Mouse (Mus musculus) liver, embryonic 16.5 days (tissue): ENCODE measurements around the gene Trim6. TPM values are rescaled to one million over a fixed set of nuclear protein-coding genes. Genes with fewer than 3 reads are reported as not detected.
A peak's percentile ranks its signal among the peaks of the same experiment; 100 is the strongest.
"Not testable (repeated sequence)": the region's sequence is repeated elsewhere in the genome, so short reads cannot be mapped to it uniquely, and the experiment has no call there.

Experiments used
- ATAC-seq: fragments of 200-750 bp; cut with Nextera tagmentation; 2 replicates; pipeline ENCODE4 v1.8.0; 2017; ENCODE audit warnings: low read depth, mild to moderate bottlenecking, moderate number of reproducible peaks, moderate library complexity
- H3K27ac ChIP-seq: fragments of 300-500 bp; sonication (generic); 2 replicates; pipeline ENCODE4 v1.5.1; 2014; ENCODE audit warnings: mild to moderate bottlenecking, low read length
- H3K27me3 ChIP-seq: fragments of 300-500 bp; sonication (generic); 2 replicates; pipeline ENCODE4 v1.6.1; 2014; ENCODE audit warnings: low read depth, low read length, mixed read lengths; ENCODE audit not compliant: control insufficient read depth, insufficient read depth
- H3K36me3 ChIP-seq: fragments of 300-500 bp; sonication (generic); 2 replicates; pipeline ENCODE4 v1.6.1; 2014; ENCODE audit warnings: mild to moderate bottlenecking; ENCODE audit not compliant: control insufficient read depth, insufficient read depth
- H3K4me1 ChIP-seq: fragments of 300-500 bp; sonication (generic); 2 replicates; pipeline ENCODE4 v1.6.1; 2014; ENCODE audit warnings: low read depth, low read length, mixed read lengths; ENCODE audit not compliant: control insufficient read depth
- H3K4me2 ChIP-seq: fragments of 300-500 bp; sonication (generic); 2 replicates; pipeline ENCODE4 v1.6.1; 2014; ENCODE audit warnings: low read depth, low read length, mixed read lengths
- H3K4me3 ChIP-seq: fragments of 300-500 bp; sonication (generic); 2 replicates; pipeline ENCODE4 v1.5.1; 2014; ENCODE audit warnings: low read depth, mild to moderate bottlenecking, low read length
- H3K9ac ChIP-seq: fragments of 300-500 bp; sonication (generic); 2 replicates; pipeline ENCODE4 v1.6.1; 2014; ENCODE audit warnings: low read depth, low read length
- H3K9me3 ChIP-seq: fragments of 300-500 bp; sonication (generic); replicated peaks from 2 replicates; pipeline ENCODE4 v1.6.1; 2016; ENCODE audit warnings: low read length; ENCODE audit not compliant: control insufficient read depth
- WGBS: fragments of 180-500 bp; shearing (Covaris S2); extraction: QIAGEN DNeasy Blood & Tissue Kit; methylation state at CpG from one replicate; pipeline ENCODE4 v1.1.7; 2014; ENCODE audit not compliant: insufficient replicate concordance; 5-methylcytosine and 5-hydroxymethylcytosine counted together
- polyA plus RNA-seq: library from polyadenylated mRNA; unstranded; fragments of >200 nt; fragmentation: Nextera tagmentation; extraction: Ambion mirVana; gene quantifications from 2 replicates; pipeline ENCODE4 v1.2.1, GENCODE M21; 2015

Trim6 gene
- polyA plus RNA-seq, 1 experiment from 2014 or later: 0.22 TPM

DNA sequence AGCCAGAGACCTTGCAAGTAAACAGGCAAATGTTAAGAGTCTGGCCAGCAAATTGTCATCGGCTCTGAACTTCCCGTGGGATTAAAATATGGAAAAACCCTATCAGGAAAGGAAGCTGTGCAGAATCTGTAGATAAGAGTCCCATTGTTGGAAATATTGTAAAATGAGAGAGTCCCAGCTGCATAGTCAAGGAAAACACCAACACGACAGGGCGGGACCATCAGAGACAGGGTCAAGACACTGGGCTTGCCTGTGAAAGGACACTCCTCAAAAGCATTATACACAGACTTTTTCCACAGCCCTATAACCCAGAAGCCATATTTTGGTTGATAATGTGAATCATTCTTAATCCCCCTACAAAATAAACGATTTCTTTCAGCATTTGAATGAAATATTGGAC is 46.7 kb downstream of the Trim6 start:
- not testable (repeated sequence) for H3K4me1 ChIP-seq, H3K27me3 ChIP-seq, H3K27ac ChIP-seq, H3K9me3 ChIP-seq, H3K4me3 ChIP-seq, H3K4me2 ChIP-seq, H3K9ac ChIP-seq, H3K36me3 ChIP-seq
- 0 out of 2 replicates have a peak, but pooled peaks have one; percentile 16 for ATAC-seq
- 65% methylated on average over 3 of the region's 5 CpGs for WGBS

DNA sequence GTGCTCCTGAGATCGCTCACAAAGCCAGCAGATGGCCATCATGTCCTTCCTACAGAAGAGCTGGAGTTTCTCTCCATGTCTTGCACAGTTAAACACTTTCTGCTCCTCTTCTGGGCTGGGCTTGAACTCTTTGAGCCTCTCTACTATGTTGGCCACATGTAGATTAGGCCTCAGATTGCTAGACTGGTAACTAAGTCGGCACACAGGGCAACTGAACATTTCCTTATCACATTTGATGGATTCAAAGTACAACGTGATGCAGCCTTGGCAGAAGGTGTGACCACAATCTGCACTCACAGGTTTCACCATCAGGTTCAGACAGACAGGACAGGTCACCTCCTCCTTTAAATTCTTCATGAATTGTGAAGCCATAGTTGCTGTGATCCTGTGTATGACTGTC is 60.8 kb downstream of the Trim6 start:
- not testable (repeated sequence) for H3K9ac ChIP-seq, ATAC-seq, H3K27ac ChIP-seq, H3K4me3 ChIP-seq, H3K4me2 ChIP-seq, H3K9me3 ChIP-seq, H3K4me1 ChIP-seq, H3K36me3 ChIP-seq, H3K27me3 ChIP-seq
- 32% methylated on average over 3 of the region's 3 CpGs for WGBS

Other genes with a start within 250 kb of the Trim6 start
- gene Olfr635, start 247.6 kb upstream of the Trim6 start, polyA plus RNA-seq: not detected in 2 replicates
- gene Olfr638, start 220.0 kb upstream of the Trim6 start, polyA plus RNA-seq: not detected in 2 replicates
- gene Olfr639, start 201.5 kb upstream of the Trim6 start, polyA plus RNA-seq: not detected in 2 replicates
- gene Olfr640, start 193.2 kb upstream of the Trim6 start, polyA plus RNA-seq: not detected in 2 replicates
- not detected in 2 replicates for gene Olfr641, start 183.3 kb upstream of the Trim6 start, polyA plus RNA-seq
- gene Olfr642, start 166.1 kb upstream of the Trim6 start, polyA plus RNA-seq: not detected in 2 replicates
- gene 4930516K23Rik, start 157.3 kb upstream of the Trim6 start, polyA plus RNA-seq: not detected in 2 replicates
- gene Olfr644, start 146.9 kb upstream of the Trim6 start, polyA plus RNA-seq: not detected in 2 replicates
- not detected in 2 replicates for gene Olfr645, start 133.3 kb upstream of the Trim6 start, polyA plus RNA-seq
- gene Olfr646, start 113.9 kb upstream of the Trim6 start, polyA plus RNA-seq: not detected in 2 replicates
- gene Ubqln5, start 89.0 kb upstream of the Trim6 start, polyA plus RNA-seq: not detected in 2 replicates
- not detected in 2 replicates for gene Olfr643, start 81.4 kb upstream of the Trim6 start, polyA plus RNA-seq
- gene Ubqln3, start 75.5 kb upstream of the Trim6 start, polyA plus RNA-seq: not detected in 2 replicates
- not detected in 2 replicates for gene Ubqlnl, start 68.2 kb upstream of the Trim6 start, polyA plus RNA-seq
- gene Olfm5, start 54.0 kb upstream of the Trim6 start, polyA plus RNA-seq: not detected in 2 replicates
- gene Olfr648, start 35.4 kb upstream of the Trim6 start, polyA plus RNA-seq: 0.04 and 0.05 TPM in 2 replicates
- not detected in 2 replicates for gene Olfr649, start 22.8 kb upstream of the Trim6 start, polyA plus RNA-seq
- 1.3 and 1.4 TPM in 2 replicates for gene Trim34a, start 25.7 kb downstream of the Trim6 start, polyA plus RNA-seq
- gene Trim5, start 69.3 kb downstream of the Trim6 start, polyA plus RNA-seq: 0.33 and 0.43 TPM in 2 replicates
- gene Trim12a, start 96.7 kb downstream of the Trim6 start, polyA plus RNA-seq: 2.8 and 3.0 TPM in 2 replicates
- gene Trim34b, start 110.7 kb downstream of the Trim6 start, polyA plus RNA-seq: 0.13 TPM in 1 of 2 replicates, not detected in the other
- 0.97 and 1.0 TPM in 2 replicates for gene Trim12c, start 134.6 kb downstream of the Trim6 start, polyA plus RNA-seq
- 0.23 and 0.31 TPM in 2 replicates for gene Trim30b, start 151.1 kb downstream of the Trim6 start, polyA plus RNA-seq
- 0.30 and 0.34 TPM in 2 replicates for gene Trim30c, start 182.0 kb downstream of the Trim6 start, polyA plus RNA-seq
- gene Trim30a, start 246.4 kb downstream of the Trim6 start, polyA plus RNA-seq: 2.3 and 2.6 TPM in 2 replicates